Mouse (Mus musculus) E14TG2a.4 (cell line): ENCODE measurements around the gene Zfhx3.

Source experiments
- CTCF ChIP-seq: conservative IDR thresholded peaks from 2 replicates; pipeline ENCODE4 v1.5.1; 2014; ENCODE audit warnings: low read length
- NANOG ChIP-seq: IDR thresholded peaks from 2 replicates; pipeline ENCODE4 v1.6.1; 2014; ENCODE audit warnings: borderline replicate concordance, low read length, mixed read lengths
- POU5F1 ChIP-seq: IDR thresholded peaks from 2 replicates; pipeline ENCODE4 v1.6.1; 2014; ENCODE audit warnings: low read length, borderline replicate concordance

DNA sequence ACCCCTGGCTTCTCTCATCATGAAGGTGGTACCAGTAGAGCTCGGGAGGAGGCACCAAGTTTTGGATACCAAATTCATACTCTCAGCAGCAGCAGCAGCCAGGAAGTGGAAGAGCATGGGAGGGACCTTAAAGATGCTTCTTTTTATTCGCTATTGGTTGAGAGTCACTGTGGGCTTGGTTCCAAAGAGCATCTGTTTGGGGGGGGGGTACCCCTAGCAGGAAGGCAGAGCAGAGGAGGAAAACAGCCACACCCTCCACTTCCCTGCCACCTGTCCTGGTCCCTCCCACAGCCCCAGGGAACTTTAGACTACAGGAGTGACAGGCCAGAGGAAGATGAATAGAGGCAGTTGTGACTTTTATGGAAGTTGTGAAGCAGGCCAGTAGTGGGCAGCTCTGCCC lies 904.9 kb downstream of the Zfhx3 start:
- no peak for TF ChIP-seq CTCF
- TF ChIP-seq POU5F1 = no peak
- TF ChIP-seq NANOG = no peak
